Mouse (Mus musculus): ENCODE results near the gene Vmn1r51.
A peak's percentile ranks its signal among the peaks of the same experiment; 100 is the strongest.
"Not testable (repeated sequence)": the region's sequence is repeated elsewhere in the genome, so short reads cannot be mapped to it uniquely, and the experiment has no call there.

The Vmn1r51 gene

DNA sequence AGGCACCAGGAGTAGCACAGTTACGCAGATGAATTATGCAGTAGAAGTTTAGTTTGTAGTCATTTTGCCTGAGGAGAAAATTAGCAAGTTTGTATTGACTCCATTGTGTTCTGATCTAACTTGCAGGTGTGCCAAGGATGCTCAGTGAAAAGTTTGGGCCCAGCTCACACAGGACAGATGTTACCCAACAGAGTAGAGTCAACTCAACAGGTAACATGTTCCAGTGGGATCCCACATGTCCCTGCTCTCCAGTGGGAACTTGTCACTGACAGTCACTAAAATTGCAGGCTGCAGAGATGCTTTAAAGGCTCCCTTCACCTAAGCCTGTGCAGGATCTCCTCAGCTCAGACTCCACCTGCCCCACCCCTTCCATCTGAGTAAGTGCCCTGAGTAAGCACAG is at the start of gene Vmn1r51:
Gene Vmn1r51, plus strand, starts transcription at position 301 of the 400 bp plus-strand sequence.
- not testable (repeated sequence) for DNase-seq (ENCODE audit: low read depth, low spot score)

DNA sequence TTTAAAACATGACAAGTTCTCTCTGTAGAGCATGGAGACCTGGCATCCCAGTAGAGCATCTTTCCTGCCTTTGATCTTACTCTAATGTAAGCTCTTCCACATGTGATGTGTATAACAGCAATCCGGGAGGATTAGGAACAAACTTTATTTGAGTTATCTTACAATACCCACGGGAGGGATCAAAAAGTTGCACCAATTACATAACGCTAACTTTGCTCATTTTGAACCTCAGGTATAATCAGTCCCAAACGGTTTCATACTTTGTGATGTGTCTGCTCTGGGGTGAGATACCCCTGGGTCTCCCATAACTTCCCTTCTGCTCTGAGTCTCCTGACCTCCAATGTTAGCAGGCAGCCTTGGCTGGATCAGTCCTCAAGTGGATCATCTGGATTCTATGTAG is 44.0 kb upstream of the Vmn1r51 start, which contains the start of gene Vmn1r49:
Gene Vmn1r49, minus strand, starts transcription at position 101 of the 400 bp plus-strand sequence.
- no peak for DNase-seq (ENCODE audit: low read depth, low spot score)

DNA sequence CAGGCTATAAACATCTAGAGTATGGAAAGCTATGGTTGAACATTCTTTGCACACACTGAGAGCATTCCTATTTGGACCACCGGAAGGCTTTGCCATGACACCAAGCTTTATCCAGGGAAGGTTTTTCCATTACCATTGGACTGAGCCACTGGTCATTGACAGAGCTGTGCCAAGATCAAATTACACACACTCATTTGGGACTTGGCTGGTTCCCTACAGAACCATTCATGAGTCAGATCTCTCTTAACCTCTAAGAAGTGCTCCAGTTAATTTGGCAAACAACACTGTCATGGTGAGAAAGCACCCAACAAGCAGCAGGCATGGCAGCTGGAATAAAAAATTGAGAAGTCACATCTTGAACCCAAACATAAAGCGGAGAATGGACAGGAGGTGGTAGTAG is 21.8 kb upstream of the Vmn1r51 start:
- peak; percentile 73 for DNase-seq (ENCODE audit: low read depth, low spot score)

DNA sequence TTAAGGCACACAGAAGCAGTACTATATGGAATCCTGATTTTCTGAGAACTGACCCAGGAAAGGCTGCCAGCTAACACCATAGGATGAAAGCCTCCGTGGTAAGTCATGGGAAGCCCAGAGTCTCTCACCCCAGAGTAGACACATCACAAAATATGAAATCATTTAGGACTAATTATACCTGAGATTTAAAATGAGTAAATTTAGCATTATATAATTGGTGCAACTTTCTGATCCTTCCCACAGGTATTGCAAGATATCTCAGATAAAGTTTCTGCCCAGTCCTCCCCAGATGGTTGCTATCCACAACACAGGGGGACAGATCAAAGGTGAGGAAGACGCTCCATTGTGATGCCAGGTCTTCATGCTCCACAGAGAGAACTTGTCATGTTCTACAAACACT is 21.3 kb upstream of the Vmn1r51 start, which contains the start of gene Vmn1r50:
Gene Vmn1r50, plus strand, starts transcription at position 301 of the 400 bp plus-strand sequence.
- DNase-seq (ENCODE audit: low read depth, low spot score) = no peak

DNA sequence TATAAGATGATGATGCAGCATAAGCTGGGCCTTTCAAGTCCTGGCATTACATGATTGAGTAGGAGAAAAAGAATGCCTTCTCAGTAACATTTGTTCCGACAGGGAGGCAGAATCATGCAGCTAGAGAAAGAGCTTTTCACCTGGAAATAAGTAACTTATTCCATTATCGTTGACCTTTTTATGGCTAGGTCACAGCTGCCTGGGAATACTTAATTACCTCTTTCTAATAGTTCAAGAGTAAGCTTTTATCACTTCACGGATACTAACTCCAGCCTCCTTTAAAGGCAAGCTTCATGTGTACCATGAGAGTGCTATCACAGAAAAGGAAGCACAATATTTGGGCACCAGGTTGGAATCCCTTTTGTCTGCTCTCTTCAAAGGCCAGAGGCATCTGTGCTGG is 37.7 kb downstream of the Vmn1r51 start:
- DNase-seq (ENCODE audit: low read depth, low spot score) = no peak

DNA sequence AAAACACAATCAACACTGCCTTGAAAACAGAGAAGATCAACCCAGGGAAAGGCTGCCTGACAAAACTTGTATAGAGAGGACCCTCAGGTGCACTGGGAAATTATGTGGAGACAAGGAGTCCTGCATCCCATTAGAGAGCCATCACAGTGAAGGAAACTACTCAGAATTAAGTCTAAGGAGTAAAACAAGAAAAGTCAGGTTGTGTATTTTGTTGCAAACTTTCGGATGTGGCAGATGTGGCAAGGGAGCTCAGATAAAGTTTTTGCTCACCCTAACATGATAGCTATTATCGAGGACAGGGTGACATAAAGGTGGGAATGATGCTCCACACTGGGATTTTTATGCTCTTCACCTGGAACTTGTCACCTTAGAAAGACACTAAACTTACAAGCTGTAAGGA is 52.1 kb downstream of the Vmn1r51 start, which contains the start of gene Vmn1r52:
Gene Vmn1r52, plus strand, starts transcription at position 301 of the 400 bp plus-strand sequence.
- DNase-seq (ENCODE audit: low read depth, low spot score) = no peak

Data from 3T3-L1 (cell line).